In the genomic region with DNA sequence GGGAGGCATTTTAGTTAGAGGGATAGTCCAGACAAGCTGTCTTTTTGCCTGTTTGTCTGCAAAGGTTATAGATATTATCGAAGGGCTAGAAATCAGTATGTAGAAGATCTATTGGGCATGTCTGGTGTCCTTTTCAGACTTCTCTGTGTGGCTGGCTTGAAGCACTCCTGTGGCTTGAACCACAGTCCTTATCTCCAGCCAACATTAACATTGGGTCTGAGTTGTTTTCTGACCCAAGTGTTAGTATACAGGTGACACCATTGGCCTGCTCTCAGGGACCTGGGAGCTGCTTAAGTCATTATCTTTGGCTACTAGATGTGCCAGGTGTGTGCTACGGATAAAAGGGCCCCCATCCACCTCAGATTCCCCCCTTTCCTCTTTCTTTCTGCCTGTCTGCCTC, we compare ENCODE assay signal across 26 mouse cellular contexts.
"Had no signal": no experiment of that assay in that cellular context is flagged by ENCODE, and none has a peak within 500 bp of the region (broad histone marks: within the 10 kb centered on the region; RNA-seq: fewer than 3 reads in every experiment).

No protein-coding gene starts in this region.

- H3K27ac ChIP-seq: gastrocnemius, adult 2 months; heart, embryonic 10.5 days; hindbrain, embryonic 10.5 days; hindbrain, embryonic 12.5 days; hindbrain, embryonic 14.5 days; intestine, embryonic 15.5 days; layer of hippocampus, adult 2 months; limb, embryonic 13.5 days; limb, embryonic 15.5 days had no signal

- H3K27me3 ChIP-seq: heart, embryonic 12.5 days; hindbrain, embryonic 12.5 days; intestine, embryonic 15.5 days; limb, embryonic 13.5 days; limb, embryonic 15.5 days had no signal

- H3K36me3 ChIP-seq: heart, embryonic 10.5 days; heart, embryonic 12.5 days; hindbrain, embryonic 10.5 days; hindbrain, embryonic 12.5 days; intestine, embryonic 15.5 days; limb, embryonic 13.5 days; limb, embryonic 15.5 days had no signal

- H3K9me3 ChIP-seq: heart, embryonic 10.5 days; heart, embryonic 12.5 days; hindbrain, embryonic 10.5 days; hindbrain, embryonic 12.5 days; intestine, embryonic 15.5 days; limb, embryonic 13.5 days; limb, embryonic 15.5 days had no signal

- H3K4me3 ChIP-seq: gastrocnemius, adult 2 months; heart, embryonic 10.5 days; heart, embryonic 12.5 days; hindbrain, embryonic 10.5 days; hindbrain, embryonic 12.5 days; intestine, embryonic 15.5 days; layer of hippocampus, adult 2 months; limb, embryonic 13.5 days; limb, embryonic 15.5 days had no signal

- ATAC-seq: hindbrain, embryonic 16.5 days; inflammation-experienced regulatory T-cells, adult 6 months; intestine, embryonic 15.5 days; intestine, postnatal 0 days had no signal

- H3K4me2 ChIP-seq: heart, embryonic 12.5 days; hindbrain, embryonic 12.5 days; hindbrain, embryonic 14.5 days; intestine, embryonic 15.5 days; limb, embryonic 13.5 days; limb, embryonic 15.5 days had no signal

- DNase-seq: gastrocnemius, adult 2 months; gastrocnemius, postnatal 10 days; gastrocnemius, postnatal 25 days; heart, adult 18-20 months; heart, postnatal 10 days; heart, postnatal 4 days; kidney, adult 18-20 months; kidney, adult 8-10 months; kidney, postnatal 10 days; kidney, postnatal 25 days; kidney, postnatal 4 days; layer of hippocampus, adult 9-11 months; layer of hippocampus, postnatal 36 days; left cerebral cortex, postnatal 4 days had no signal

- H3K9ac ChIP-seq: heart, embryonic 12.5 days; hindbrain, embryonic 12.5 days; hindbrain, embryonic 14.5 days; intestine, embryonic 15.5 days; limb, embryonic 13.5 days; limb, embryonic 15.5 days had no signal
